Mouse (Mus musculus): ENCODE results near the gene Rtl6. TPM values are rescaled to one million over a fixed set of nuclear protein-coding genes. Genes with fewer than 3 reads are reported as not detected.

Rtl6 gene
- 14.5 to 16.9 TPM (median 16.1 TPM) in 4 replicates for total RNA-seq (2023)

DNA sequence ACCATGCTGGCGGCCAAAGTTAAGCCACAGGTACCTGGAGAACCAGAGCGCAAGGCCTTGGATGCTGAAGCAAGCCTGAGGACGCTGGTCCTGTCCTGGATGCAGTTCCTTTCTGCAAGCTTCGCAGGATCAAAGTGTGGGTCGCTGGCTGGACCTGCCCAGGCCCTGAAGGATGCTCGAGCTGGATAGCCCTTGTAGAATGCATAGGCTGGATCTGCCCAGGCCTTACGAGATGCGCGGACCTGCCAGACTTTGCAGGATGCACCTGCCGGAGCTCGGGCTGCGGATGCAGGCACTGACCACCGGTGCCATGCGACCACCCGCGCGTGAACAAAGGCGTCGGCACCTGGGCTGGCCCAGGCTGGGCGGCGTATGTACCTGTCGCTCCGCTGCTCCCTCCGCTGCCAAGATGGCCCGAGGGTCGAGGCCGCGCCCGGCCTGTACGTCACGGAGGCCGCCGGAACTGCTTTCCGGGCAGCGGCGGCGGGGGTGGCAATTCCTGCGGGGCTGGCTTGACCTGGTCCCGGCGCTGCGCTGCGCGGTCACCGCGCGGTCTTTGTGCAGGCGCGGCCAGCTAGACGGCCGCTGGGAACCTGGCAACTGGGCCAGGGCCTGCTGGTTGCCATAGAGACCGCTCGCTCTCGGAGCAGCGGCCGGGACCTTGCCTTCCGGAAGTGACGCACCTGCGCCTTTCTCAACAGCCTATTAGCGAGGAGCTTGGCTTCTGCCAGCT lies at the start of gene Rtl6:
Gene Rtl6 (minus strand): TSS at position 635 of the 733 bp plus-strand sequence.

Other genes starting within 250 kb of the Rtl6 start
- gene Parvg, start 233.8 kb downstream of the Rtl6 start, total RNA-seq (2023): 94.7 to 100 TPM (median 96.8 TPM) in 4 replicates
- not detected in 4 replicates for gene Shisal1, start 110.7 kb downstream of the Rtl6 start, total RNA-seq (2023)
- 91.6 to 99.0 TPM (median 96.1 TPM) in 4 replicates for gene Prr5, start 111.8 kb upstream of the Rtl6 start, total RNA-seq (2023)
- 0.69 to 2.5 TPM (median 2.2 TPM) in 4 replicates for gene Arhgap8, start 162.2 kb upstream of the Rtl6 start, total RNA-seq (2023)